ENCODE assay signal across 8 mouse cellular contexts in genomic region chr5:128515343-128515742, GRCm38 (mm10).
DNase-seq lines count a peak whose midpoint lies in the region; ATAC-seq and TF ChIP-seq lines count a peak whose summit lies in the region.

No protein-coding gene starts in this region.

- ATAC-seq in CD4-positive, CD25-positive, alpha-beta regulatory T cell, adult 4 months: no peak

- no peak for TF ChIP-seq POLR2A in cortical plate, adult 2 months (IDR thresholded peaks at IDR 0.05; ENCODE audit: extremely low read depth, insufficient read depth, low read length)

- peak; percentile 40 for DNase-seq in CD4-positive, CD25-positive, alpha-beta regulatory T cell, adult 2 months (ENCODE audit: low read depth, low spot score)
- peak in 1 of 2 experiments; percentile 32 for DNase-seq in left cerebral cortex, adult 2 months (ENCODE audit: extremely low spot score in 1 of 2, low spot score in 2 of 2)
- DNase-seq in left cerebral cortex, adult 8-10 months (ENCODE audit: low spot score in 2 of 2): no peak
- DNase-seq in naive thymus-derived CD4-positive, alpha-beta T cell, adult 2 months (ENCODE audit: low read depth): peak; percentile 22
- DNase-seq in gastrocnemius, postnatal 25 days: no peak
- no peak for DNase-seq in right cerebral cortex, postnatal 25 days

- peak; percentile 95 for TF ChIP-seq CTCF in left cerebral cortex, adult 2 months (IDR thresholded peaks at IDR 0.05)
- peak; percentile 72 for TF ChIP-seq CTCF in cortical plate, adult 2 months (IDR thresholded peaks at IDR 0.05; ENCODE audit: extremely low read depth, insufficient read depth, low read length)

- no peak overlapping the region for H3K4me3 ChIP-seq in left cerebral cortex, adult 2 months
- H3K4me3 ChIP-seq in cortical plate, adult 2 months (ENCODE audit: insufficient read depth, low read length): no peak overlapping the region

- intact Hi-C loops in left cerebral cortex, adult 2 months (cut with DNase I): no loop called here

- H3K27ac ChIP-seq in left cerebral cortex, adult 2 months: no peak overlapping the region
- H3K27ac ChIP-seq in cortical plate, adult 2 months (ENCODE audit: insufficient read depth, low read length): no peak overlapping the region

- no peaks in the 10 kb centered on the region for H3K4me1 ChIP-seq in cortical plate, adult 2 months (ENCODE audit: control insufficient read depth, insufficient read depth, low read length)

Comparison
In these comparisons a context has a peak if more than half of its experiments do, and no peak if none do; other contexts are left out.
1. DNase-seq: peak in CD4-positive, CD25-positive, alpha-beta regulatory T cell, adult 2 months (single experiment) and naive thymus-derived CD4-positive, alpha-beta T cell, adult 2 months (single experiment); none in left cerebral cortex, adult 8-10 months (0 of 2), gastrocnemius, postnatal 25 days (single experiment) and right cerebral cortex, postnatal 25 days (single experiment).